36 mouse cellular contexts compared by ENCODE assay signal in the genomic region with DNA sequence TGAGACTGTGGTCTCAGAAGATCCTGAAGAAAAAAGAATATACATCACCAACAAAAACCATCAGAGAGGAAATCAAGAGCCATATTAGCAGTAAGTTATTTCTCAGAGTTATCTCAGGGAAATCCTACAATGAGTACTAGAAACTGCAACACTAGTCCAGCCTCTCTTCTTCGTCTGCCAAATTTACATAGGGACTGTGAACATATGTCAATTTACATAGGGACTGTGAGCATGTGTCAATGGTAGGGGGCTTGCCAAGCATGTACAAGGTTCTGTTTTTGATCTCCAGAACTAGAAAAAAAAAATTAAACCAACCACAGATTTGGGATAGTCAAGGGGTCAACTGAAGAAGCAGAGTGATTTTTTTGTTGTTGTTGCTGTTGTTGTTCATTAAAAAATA. TPM values are rescaled to one million over a fixed set of nuclear protein-coding genes. Genes with fewer than 3 reads are reported as not detected.
"Had no signal": no experiment of that assay in that cellular context is flagged by ENCODE, and none has a peak within 500 bp of the region (broad histone marks: within the 10 kb centered on the region; RNA-seq: fewer than 3 reads in every experiment).

No protein-coding gene starts in this region.

- H3K4me3 ChIP-seq: limb, embryonic 12.5 days; limb, embryonic 13.5 days; limb, embryonic 15.5 days; liver, embryonic 12.5 days; liver, embryonic 13.5 days; liver, embryonic 15.5 days; lung, embryonic 15.5 days; megakaryocyte, embryonic 14.5 days; midbrain, embryonic 10.5 days; midbrain, embryonic 12.5 days; midbrain, embryonic 13.5 days; midbrain, embryonic 15.5 days; myocyte; neural tube, embryonic 12.5 days; neural tube, embryonic 13.5 days had no signal

- H3K9me3 ChIP-seq: limb, embryonic 12.5 days; limb, embryonic 13.5 days; limb, embryonic 15.5 days; liver, embryonic 12.5 days; liver, embryonic 13.5 days; liver, embryonic 15.5 days; lung, embryonic 15.5 days; megakaryocyte, embryonic 14.5 days; midbrain, embryonic 10.5 days; midbrain, embryonic 12.5 days; midbrain, embryonic 13.5 days; midbrain, embryonic 15.5 days; neural tube, embryonic 12.5 days; neural tube, embryonic 13.5 days had no signal

- H3K27ac ChIP-seq: limb, embryonic 12.5 days; limb, embryonic 13.5 days; limb, embryonic 15.5 days; liver, embryonic 12.5 days; liver, embryonic 13.5 days; liver, embryonic 14.5 days; liver, embryonic 15.5 days; lung, embryonic 15.5 days; macrophage; midbrain, embryonic 12.5 days; midbrain, embryonic 13.5 days; midbrain, embryonic 15.5 days; neural tube, embryonic 12.5 days; neural tube, embryonic 13.5 days had no signal

- H3K9ac ChIP-seq: limb, embryonic 12.5 days; limb, embryonic 13.5 days; limb, embryonic 15.5 days; liver, embryonic 12.5 days; liver, embryonic 13.5 days; liver, embryonic 14.5 days; liver, embryonic 15.5 days; liver, postnatal 0 days; lung, embryonic 14.5 days; lung, embryonic 15.5 days; midbrain, embryonic 12.5 days; midbrain, embryonic 13.5 days; midbrain, embryonic 15.5 days; neural tube, embryonic 12.5 days; neural tube, embryonic 13.5 days had no signal

- DNase-seq: left cerebral cortex, postnatal 4 days; liver; liver, embryonic 13.5 days; liver, postnatal 0 days; lung, adult 18-20 months; lung, adult 2 months; lung, embryonic 14.5 days; lung, postnatal 10 days; lung, postnatal 14 days; lung, postnatal 36 days; lung, postnatal 4 days; midbrain, embryonic 14.5 days had no signal

- H3K4me2 ChIP-seq: limb, embryonic 12.5 days; limb, embryonic 13.5 days; limb, embryonic 15.5 days; liver, embryonic 11.5 days; liver, embryonic 12.5 days; liver, embryonic 13.5 days; liver, embryonic 15.5 days; lung, embryonic 14.5 days; lung, embryonic 15.5 days; midbrain, embryonic 11.5 days; midbrain, embryonic 12.5 days; midbrain, embryonic 13.5 days; midbrain, embryonic 15.5 days; neural tube, embryonic 12.5 days; neural tube, embryonic 13.5 days had no signal

- H3K4me1 ChIP-seq: liver, embryonic 12.5 days; liver, embryonic 13.5 days; liver, embryonic 15.5 days had no signal

- H3K27me3 ChIP-seq: limb, embryonic 12.5 days; limb, embryonic 13.5 days; limb, embryonic 15.5 days; liver, embryonic 12.5 days; lung, embryonic 15.5 days; midbrain, embryonic 12.5 days; midbrain, embryonic 13.5 days; midbrain, embryonic 15.5 days; neural tube, embryonic 12.5 days; neural tube, embryonic 13.5 days had no signal

- ATAC-seq: liver, embryonic 12.5 days; liver, postnatal 0 days; lung, postnatal 0 days; midbrain, embryonic 13.5 days; midbrain, embryonic 15.5 days; midbrain, embryonic 16.5 days had no signal

- H3K36me3 ChIP-seq: limb, embryonic 12.5 days; limb, embryonic 13.5 days; limb, embryonic 15.5 days; liver, embryonic 12.5 days; liver, embryonic 13.5 days; liver, embryonic 15.5 days; lung, embryonic 15.5 days; midbrain, embryonic 12.5 days; midbrain, embryonic 13.5 days; midbrain, embryonic 15.5 days; neural tube, embryonic 12.5 days; neural tube, embryonic 13.5 days had no signal

RNA-seq across cellular contexts. Expression of gene Lix1, which starts 48.6 kb away (rescaled TPM):
- total RNA-seq: megakaryocyte progenitor cell, adult 5-6 weeks; megakaryocyte, adult 5-6 weeks; megakaryocyte-erythroid progenitor cell, adult 5-6 weeks; monocyte, adult 5-6 weeks had no signal
